Mouse (Mus musculus) hindbrain, embryonic 11.5 days (tissue): Measurements from ENCODE around the gene Ablim1. TPM values are rescaled to one million over a fixed set of nuclear protein-coding genes. Genes with fewer than 3 reads are reported as not detected.

ENCODE experiments used
- ATAC-seq: fragments of 200-750 bp; cut with Nextera tagmentation; 2 replicates; pipeline ENCODE4 v1.8.0; 2017; ENCODE audit warnings: mild to moderate bottlenecking, moderate TSS enrichment, moderate library complexity; ENCODE audit not compliant: low FRiP score
- DNase-seq: peaks from one replicate; pipeline ENCODE4 v3.0.0-alpha.2; 2015; ENCODE audit warnings: low spot score
- H3K27ac ChIP-seq: fragments of 300-500 bp; sonication (generic); 2 replicates; pipeline ENCODE4 v1.5.1; 2014; ENCODE audit warnings: mild to moderate bottlenecking, low read depth, low read length
- H3K27me3 ChIP-seq: fragments of 300-500 bp; sonication (generic); 2 replicates; pipeline ENCODE4 v1.6.1; 2014; ENCODE audit warnings: mild to moderate bottlenecking, low read length, moderate library complexity, mixed read lengths; ENCODE audit not compliant: control insufficient read depth, insufficient read depth
- H3K36me3 ChIP-seq: fragments of 300-500 bp; sonication (generic); 2 replicates; pipeline ENCODE4 v1.6.1; 2014; ENCODE audit warnings: mild to moderate bottlenecking, low read length, moderate library complexity, mixed read lengths; ENCODE audit not compliant: control insufficient read depth, insufficient read depth
- H3K4me1 ChIP-seq: fragments of 300-500 bp; sonication (generic); replicated peaks from 2 replicates; pipeline ENCODE4 v1.6.1; 2014; ENCODE audit warnings: low read length, mixed read lengths; ENCODE audit not compliant: control insufficient read depth, insufficient read depth
- H3K4me2 ChIP-seq: fragments of 300-500 bp; sonication (generic); replicated peaks from 2 replicates; pipeline ENCODE4 v1.6.1; 2014; ENCODE audit warnings: mild to moderate bottlenecking, low read depth, low read length
- H3K4me3 ChIP-seq: fragments of 300-500 bp; sonication (generic); 2 replicates; pipeline ENCODE4 v1.5.1; 2014; ENCODE audit warnings: low read depth, low read length
- H3K9ac ChIP-seq: fragments of 300-500 bp; sonication (generic); 2 replicates; pipeline ENCODE4 v1.6.1; 2014; ENCODE audit warnings: low read depth, low read length
- H3K9me3 ChIP-seq: fragments of 300-500 bp; sonication (generic); 2 replicates; pipeline ENCODE4 v1.6.1; 2016; ENCODE audit warnings: low read length; ENCODE audit not compliant: control insufficient read depth
- WGBS: fragments of 180-500 bp; shearing (Covaris S2); extraction: QIAGEN DNeasy Blood & Tissue Kit; methylation state at CpG from one replicate; pipeline ENCODE4 v1.1.7; 2014; 5-methylcytosine and 5-hydroxymethylcytosine counted together
- polyA plus RNA-seq: library from polyadenylated mRNA; unstranded; fragments of >200 nt; fragmentation: Nextera tagmentation; extraction: Ambion mirVana; gene quantifications from 2 replicates; pipeline ENCODE4 v1.2.1, GENCODE M21; 2014

Gene Ablim1
- polyA plus RNA-seq, 1 experiment from 2014 or later: 18.6 TPM

DNA sequence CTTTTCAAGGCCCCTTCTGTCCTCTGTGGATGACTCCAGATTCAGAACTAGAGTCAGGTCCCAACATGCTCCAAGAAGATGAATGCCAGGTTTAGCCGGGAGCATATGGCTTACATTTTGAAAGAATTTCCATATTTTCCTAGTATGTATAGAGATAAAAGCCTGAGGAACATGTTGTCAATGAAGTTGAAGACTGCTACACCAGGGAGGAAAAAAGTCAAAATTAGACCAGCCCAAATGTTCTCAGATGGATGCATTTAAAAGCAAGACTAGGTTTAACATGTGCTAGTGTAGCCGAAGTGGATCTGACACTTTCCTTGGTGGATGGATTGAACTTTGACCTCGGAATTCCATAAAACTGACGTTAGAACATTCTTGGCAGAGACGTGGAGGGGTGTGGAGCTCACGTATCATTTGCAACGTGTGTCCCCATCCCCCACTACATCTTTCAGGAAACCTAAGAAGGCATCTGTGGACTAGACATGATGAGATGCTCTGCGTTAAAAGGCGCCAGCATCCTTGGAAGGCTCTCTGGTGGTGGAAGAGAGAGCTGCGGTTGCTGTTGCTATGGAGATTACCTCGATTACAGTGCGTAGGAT, 37.7 kb upstream of the Ablim1 start:
- no peak for DNase-seq
- WGBS: 82% methylated on average over 12 of the region's 12 CpGs
- H3K27ac ChIP-seq: no peak overlapping the region
- no peak overlapping the region for H3K4me3 ChIP-seq
- ATAC-seq: no peak
- no peaks in the 10 kb centered on the region for H3K27me3 ChIP-seq
- H3K4me2 ChIP-seq: no peak overlapping the region
- no peaks in the 10 kb centered on the region for H3K36me3 ChIP-seq
- no peaks in the 10 kb centered on the region for H3K4me1 ChIP-seq
- no peak overlapping the region for H3K9ac ChIP-seq
- H3K9me3 ChIP-seq: no peaks in the 10 kb centered on the region

DNA sequence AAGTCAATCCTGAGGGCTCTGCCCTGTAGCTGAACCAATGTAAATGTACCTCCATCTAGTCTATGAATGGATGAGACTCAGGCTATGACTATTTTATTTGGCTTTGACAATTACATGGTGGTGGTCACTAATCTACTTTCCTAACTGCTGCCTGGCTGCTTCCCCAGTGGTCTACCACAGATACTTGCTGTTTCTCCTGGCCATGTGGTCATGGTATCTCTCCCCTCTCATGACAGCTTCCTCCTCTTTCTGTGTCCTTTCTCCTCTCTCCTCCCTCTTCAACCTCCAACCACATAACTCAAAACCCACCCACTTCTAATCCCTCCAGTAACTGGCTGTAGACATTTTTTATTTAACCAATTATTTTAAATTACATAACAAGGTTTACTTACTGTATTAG, 34.4 kb upstream of the Ablim1 start:
- Histone ChIP-seq H3K9ac (no peak overlapping the region), H3K27ac (no peak overlapping the region), H3K27me3 (no peaks in the 10 kb centered on the region), H3K4me2 (no peak overlapping the region), H3K9me3 (no peaks in the 10 kb centered on the region), H3K4me3 (no peak overlapping the region), H3K4me1 (no peaks in the 10 kb centered on the region), H3K36me3 (no peaks in the 10 kb centered on the region)
- DNase-seq (no peak), ATAC-seq (no peak)

DNA sequence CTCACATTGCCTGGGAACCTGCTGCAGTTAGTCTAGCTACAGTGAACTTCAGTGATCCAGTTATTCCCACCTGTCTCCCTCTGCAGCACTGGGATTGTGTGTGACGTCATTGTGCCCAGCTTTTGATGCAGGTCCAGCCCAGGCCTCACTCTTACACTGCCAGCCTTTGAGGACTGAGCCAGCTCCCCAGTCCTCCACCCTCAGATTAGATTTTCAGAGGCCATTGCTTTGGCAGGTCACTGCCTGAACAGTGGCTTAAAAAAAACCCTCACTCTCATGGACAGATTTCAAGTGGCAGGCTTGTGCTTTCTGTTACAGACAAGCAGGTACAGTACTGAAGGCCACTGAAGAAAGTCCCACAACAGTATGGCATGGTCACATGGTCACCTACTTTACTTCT, 30.0 kb upstream of the Ablim1 start:
- no peaks in the 10 kb centered on the region for H3K9me3 ChIP-seq
- no peak overlapping the region for H3K4me3 ChIP-seq
- H3K9ac ChIP-seq: no peak overlapping the region
- H3K4me2 ChIP-seq: no peak overlapping the region
- H3K27me3 ChIP-seq: no peaks in the 10 kb centered on the region
- ATAC-seq (no peak), DNase-seq (no peak)
- 82% methylated on average over 1 of the region's 1 CpGs for WGBS
- H3K36me3 ChIP-seq: no peaks in the 10 kb centered on the region
- H3K4me1 ChIP-seq: no peaks in the 10 kb centered on the region
- H3K27ac ChIP-seq: no peak overlapping the region

- Histone ChIP-seq H3K9me3 (no peaks in the 10 kb centered on the region), H3K4me1 (no peaks in the 10 kb centered on the region), H3K9ac (no peak overlapping the region), H3K4me3 (no peak overlapping the region), H3K27me3 (no peaks in the 10 kb centered on the region), H3K36me3 (no peaks in the 10 kb centered on the region), H3K27ac (no peak overlapping the region), H3K4me2 (no peak overlapping the region)
- no peak for ATAC-seq
- 82% methylated on average over 5 of the region's 5 CpGs for WGBS
- no peak for DNase-seq
These were observed 29.1 kb upstream of the Ablim1 start for GRCm38 (mm10) chr19:57343860-57344259.

DNA sequence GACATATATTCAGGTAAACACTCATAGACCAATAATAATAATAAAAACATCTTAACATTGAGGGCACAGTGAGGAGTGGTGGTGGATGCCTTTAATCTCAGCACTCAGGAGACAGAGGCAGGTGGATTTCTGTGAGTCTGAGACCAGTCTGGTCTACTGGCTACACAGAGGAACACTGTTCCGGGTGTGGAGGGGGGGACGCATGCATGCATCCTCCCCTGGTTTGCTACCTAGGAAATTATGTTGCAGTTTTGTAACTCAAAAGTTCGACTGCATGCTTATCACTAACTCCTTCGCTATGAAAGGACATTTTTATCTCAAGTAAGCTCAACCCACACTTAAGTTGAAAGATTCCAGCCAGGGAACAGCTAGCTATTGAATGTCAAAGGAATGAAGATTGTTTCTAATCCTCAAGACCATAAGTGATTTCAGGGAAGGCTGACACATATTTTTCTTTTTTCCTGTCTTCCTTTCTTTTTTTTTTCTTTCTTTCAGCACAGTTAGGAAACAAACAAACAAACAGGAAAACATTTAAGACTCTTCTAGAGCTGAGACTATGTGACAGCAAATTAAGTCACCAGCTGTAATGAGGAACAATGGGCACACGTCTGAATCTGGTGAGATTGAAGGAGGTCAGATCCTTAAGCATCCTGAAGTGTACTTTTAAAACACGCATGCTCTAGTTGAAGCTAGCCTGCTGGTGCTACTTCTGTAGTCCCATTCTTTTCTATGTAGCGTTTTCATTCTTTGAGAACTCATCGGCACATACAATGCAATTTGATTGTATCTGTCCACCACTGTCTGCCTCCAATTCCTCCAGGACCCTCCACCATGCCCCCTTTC, 26.4 kb upstream of the Ablim1 start:
- no peaks in the 10 kb centered on the region for H3K9me3 ChIP-seq
- WGBS: 86% methylated on average over 8 of the region's 8 CpGs
- no peak overlapping the region for H3K9ac ChIP-seq
- no peaks in the 10 kb centered on the region for H3K36me3 ChIP-seq
- no peak for DNase-seq
- no peak overlapping the region for H3K4me3 ChIP-seq
- no peak for ATAC-seq
- no peak overlapping the region for H3K27ac ChIP-seq
- H3K27me3 ChIP-seq: no peaks in the 10 kb centered on the region
- H3K4me2 ChIP-seq: no peak overlapping the region
- H3K4me1 ChIP-seq: no peaks in the 10 kb centered on the region

DNA sequence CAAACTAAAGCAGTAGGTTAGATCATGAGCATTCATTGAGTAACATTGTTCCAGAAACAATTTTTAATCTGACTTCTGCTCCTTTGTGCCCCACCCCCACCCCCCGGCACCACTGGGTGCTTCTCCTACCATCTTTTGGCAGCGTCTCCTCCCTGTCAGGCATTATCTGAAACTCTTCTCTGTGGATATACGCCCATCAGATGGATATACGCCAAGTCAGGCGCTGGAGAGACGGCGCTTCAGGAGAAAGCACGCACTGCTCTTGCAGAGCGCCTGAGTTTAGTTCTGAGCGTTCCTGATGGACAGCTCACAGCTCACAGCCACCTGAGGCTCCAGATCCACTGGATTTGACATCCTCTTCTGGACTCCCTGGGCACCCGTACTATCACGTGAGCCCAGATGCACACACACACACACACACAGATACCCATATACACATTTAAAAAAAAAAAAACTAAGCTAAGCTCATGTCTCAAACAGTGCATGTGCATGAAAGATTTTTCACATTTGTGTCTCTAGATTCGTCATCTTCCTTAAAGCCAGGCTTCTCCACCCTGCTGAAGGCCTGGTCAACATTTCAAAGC, 24.7 kb upstream of the Ablim1 start:
- Histone ChIP-seq H3K27me3 (no peaks in the 10 kb centered on the region), H3K4me1 (no peaks in the 10 kb centered on the region), H3K36me3 (no peaks in the 10 kb centered on the region), H3K9me3 (no peaks in the 10 kb centered on the region), H3K27ac (no peak overlapping the region), H3K4me3 (no peak overlapping the region), H3K4me2 (no peak overlapping the region), H3K9ac (no peak overlapping the region)
- DNase-seq (no peak), ATAC-seq (no peak)
- 95% methylated on average over 13 of the region's 13 CpGs for WGBS

- Histone ChIP-seq H3K9me3 (no peaks in the 10 kb centered on the region), H3K36me3 (no peaks in the 10 kb centered on the region), H3K4me3 (no peak overlapping the region), H3K4me2 (no peak overlapping the region), H3K9ac (no peak overlapping the region), H3K4me1 (no peaks in the 10 kb centered on the region), H3K27ac (no peak overlapping the region), H3K27me3 (no peaks in the 10 kb centered on the region)
- ATAC-seq: no peak
- DNase-seq: no peak
- WGBS: 49% methylated on average over 8 of the region's 8 CpGs
These were observed 20.4 kb upstream of the Ablim1 start for GRCm38 (mm10) chr19:57335135-57335534.

- Histone ChIP-seq H3K36me3 (no peaks in the 10 kb centered on the region), H3K9ac (no peak overlapping the region), H3K4me2 (no peak overlapping the region), H3K27ac (no peak overlapping the region), H3K9me3 (no peaks in the 10 kb centered on the region), H3K4me1 (no peaks in the 10 kb centered on the region), H3K4me3 (no peak overlapping the region), H3K27me3 (no peaks in the 10 kb centered on the region)
- ATAC-seq: no peak
- no peak for DNase-seq
- WGBS: 81% methylated on average over 4 of the region's 4 CpGs
These were observed 18.6 kb upstream of the Ablim1 start for GRCm38 (mm10) chr19:57333356-57333755.

DNA sequence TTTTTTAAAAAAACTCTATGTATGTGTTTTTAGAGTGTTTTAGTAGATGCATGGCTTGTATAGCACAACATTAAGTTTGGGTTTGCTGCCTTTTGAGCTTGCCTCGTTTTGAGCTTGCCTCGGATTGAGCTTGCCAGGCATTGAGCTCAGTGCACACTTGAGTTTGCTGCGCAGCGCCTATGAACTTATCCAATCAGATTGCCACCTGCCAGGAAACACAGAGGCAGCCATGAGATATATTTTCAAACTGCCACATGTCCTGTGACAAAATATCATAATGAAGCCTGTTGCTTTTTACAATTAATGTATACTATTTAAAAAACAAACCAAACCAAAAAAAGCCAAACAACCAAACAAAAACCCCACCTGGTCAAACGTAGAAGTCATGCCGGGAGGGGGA, 16.5 kb upstream of the Ablim1 start:
- WGBS: 88% methylated on average over 6 of the region's 6 CpGs
- no peak overlapping the region for H3K27ac ChIP-seq
- no peak overlapping the region for H3K4me2 ChIP-seq
- H3K27me3 ChIP-seq: no peaks in the 10 kb centered on the region
- no peaks in the 10 kb centered on the region for H3K9me3 ChIP-seq
- DNase-seq (no peak), ATAC-seq (no peak)
- no peaks in the 10 kb centered on the region for H3K4me1 ChIP-seq
- no peak overlapping the region for H3K4me3 ChIP-seq
- H3K36me3 ChIP-seq: no peaks in the 10 kb centered on the region
- no peak overlapping the region for H3K9ac ChIP-seq
